Mouse (Mus musculus): Measurements from ENCODE around the gene Pou2f1. TPM values are rescaled to one million over a fixed set of nuclear protein-coding genes. Genes with fewer than 3 reads are reported as not detected.

Pou2f1 gene
- total RNA-seq, 2 experiments from 2014 or later, result 12.0 to 16.6 TPM

GRCm38 (mm10) chr1:165908806-165909205 lies 93.7 kb downstream of the Pou2f1 start:
- intact Hi-C loops (cut with DNase I), result no loop called here
- no peak for DNase-seq

DNA sequence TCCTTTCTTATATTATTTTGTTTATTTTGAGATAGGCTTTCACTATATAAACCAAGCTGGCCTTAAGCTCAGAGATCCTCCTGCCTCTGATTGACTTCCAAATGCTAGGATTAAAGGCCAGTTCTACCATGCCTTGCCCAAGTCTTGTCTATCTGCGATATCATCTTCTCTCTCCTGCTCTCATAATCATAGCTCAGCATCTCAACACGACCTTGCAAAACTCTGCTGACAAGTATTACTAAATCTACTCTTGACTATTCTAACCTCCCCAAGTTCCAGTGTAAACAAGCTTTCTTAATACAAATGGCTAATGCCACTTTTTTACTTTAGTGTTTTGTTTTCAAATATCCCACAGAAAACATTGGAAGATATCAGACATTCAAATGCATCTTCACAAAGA lies 94.3 kb downstream of the Pou2f1 start:
- DNase-seq, result no peak
- intact Hi-C loops (cut with DNase I), result no loop called here

GRCm38 (mm10) chr1:165903596-165903995 lies 98.9 kb downstream of the Pou2f1 start:
- intact Hi-C loops (cut with DNase I), result loop anchor here (5.0 kb wide), 1 partner anchor 249 kb away; no protein-coding TSS in a partner anchor
- DNase-seq, result no peak

DNA sequence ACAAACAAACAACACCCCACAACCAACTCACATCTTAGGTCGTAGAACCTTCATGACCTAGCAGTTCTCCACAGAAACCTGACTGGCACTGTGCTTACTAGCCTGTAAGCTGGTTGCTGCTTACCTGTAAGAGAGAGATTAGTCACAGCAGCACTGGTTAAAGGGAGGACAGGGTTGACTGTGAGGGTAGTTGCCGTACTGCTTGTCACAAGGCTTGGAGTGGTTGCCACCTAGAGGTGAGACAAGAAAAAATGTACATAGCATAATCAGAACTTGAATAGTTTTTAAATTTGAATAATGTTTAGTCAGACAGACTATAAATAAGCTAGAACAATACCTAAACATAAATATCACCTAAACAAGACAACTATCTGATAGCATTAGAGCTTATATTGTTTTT lies 110.8 kb downstream of the Pou2f1 start:
- DNase-seq, result no peak
- intact Hi-C loops (cut with DNase I), result loop anchor here (2.0 kb wide), 1 partner anchor 111 kb away; no protein-coding TSS in a partner anchor

DNA sequence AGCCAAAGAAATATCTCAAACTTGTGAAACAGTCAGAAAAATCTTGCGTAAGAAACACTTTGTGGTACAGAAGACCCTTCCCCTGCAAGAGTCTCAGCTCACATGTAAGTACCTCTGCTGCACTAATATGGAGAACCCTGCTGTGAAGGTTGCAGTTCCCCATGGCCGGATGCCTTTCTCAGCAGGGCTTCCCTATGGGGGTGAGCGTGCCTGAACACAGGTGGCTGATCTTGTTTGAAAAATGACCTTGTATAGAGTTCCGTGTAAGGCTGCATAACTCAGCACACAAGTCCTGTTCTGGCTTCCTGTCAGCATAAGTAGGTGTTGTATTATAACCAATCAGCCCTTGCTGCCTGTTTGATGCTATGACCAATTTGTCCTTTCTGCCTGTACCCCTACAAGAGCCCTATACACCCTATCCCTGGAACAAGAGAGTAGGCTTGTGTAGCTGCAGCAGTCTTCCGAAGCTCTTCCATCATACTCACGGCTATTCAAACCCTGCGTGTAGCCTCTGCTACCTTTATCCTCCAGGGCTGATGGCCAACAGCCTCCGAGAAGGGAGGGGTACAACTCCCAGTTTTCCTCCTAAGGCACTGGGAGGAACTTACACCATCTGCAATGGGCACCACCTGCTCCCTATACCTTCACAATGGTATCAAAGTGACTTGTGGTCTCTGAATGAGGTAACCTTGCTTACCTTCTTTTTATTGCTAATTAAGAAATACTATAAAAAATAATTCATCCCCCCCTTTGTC lies 120.2 kb downstream of the Pou2f1 start:
- intact Hi-C loops (cut with DNase I), result no loop called here

DNA sequence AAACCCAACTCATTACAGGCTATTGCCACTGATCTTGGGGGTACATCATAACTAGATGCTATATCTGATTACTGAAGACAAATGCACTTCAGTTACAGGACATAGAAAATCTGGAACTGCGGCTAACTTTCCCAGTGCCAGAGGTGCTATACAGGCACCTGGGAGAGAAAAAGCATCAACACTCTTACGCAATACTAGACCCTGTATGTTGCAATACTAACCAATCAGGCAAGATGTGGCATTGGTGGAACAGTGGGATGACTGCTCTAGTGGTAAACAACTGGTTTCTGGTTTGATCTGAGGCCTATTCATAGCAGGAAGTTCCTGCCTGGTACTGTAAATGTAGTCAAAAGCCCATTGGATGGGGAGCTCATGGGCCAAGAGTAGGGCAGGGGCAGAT lies 123.7 kb downstream of the Pou2f1 start:
- intact Hi-C loops (cut with DNase I), result loop anchor here (10.0 kb wide), 1 partner anchor 204 kb away; no protein-coding TSS in a partner anchor
- no peak for DNase-seq

More for the DNA sequence above, 120.2 kb downstream of the Pou2f1 start:
- DNase-seq, result no peak

- intact Hi-C loops (cut with DNase I), result loop anchor here (10.0 kb wide), 1 partner anchor 201 kb away; no protein-coding TSS in a partner anchor
Observed at GRCm38 (mm10) chr1:165875520-165876284, 126.8 kb downstream of the Pou2f1 start.

DNA sequence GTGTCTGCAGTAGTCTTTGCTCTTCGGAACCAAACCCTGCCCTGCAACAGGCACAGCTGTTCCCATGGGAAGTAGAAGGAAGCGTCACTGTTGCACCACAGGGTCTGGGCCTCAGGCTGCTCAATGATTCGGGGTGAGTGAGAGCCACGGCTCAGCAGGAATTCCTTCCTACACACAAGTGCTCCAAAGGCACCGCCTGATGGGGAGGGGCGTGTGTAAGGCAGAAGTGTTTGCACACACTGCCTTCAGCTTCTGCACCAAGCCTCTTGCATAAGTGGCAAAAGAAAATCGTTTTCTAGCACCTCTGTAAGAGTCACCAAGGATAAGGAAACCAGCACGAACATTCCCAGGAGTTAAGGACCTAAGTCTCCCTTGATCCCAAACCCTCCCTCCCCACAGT lies 127.8 kb downstream of the Pou2f1 start:
- DNase-seq, result no peak
- intact Hi-C loops (cut with DNase I), result loop anchor here (10.0 kb wide), 1 partner anchor 200 kb away; no protein-coding TSS in a partner anchor

More at GRCm38 (mm10) chr1:165875520-165876284, 126.8 kb downstream of the Pou2f1 start:
- DNase-seq, result no peak

- no peak for DNase-seq
- intact Hi-C loops (cut with DNase I), result no loop called here
Observed at GRCm38 (mm10) chr1:165868659-165869058, 133.8 kb downstream of the Pou2f1 start.

DNA sequence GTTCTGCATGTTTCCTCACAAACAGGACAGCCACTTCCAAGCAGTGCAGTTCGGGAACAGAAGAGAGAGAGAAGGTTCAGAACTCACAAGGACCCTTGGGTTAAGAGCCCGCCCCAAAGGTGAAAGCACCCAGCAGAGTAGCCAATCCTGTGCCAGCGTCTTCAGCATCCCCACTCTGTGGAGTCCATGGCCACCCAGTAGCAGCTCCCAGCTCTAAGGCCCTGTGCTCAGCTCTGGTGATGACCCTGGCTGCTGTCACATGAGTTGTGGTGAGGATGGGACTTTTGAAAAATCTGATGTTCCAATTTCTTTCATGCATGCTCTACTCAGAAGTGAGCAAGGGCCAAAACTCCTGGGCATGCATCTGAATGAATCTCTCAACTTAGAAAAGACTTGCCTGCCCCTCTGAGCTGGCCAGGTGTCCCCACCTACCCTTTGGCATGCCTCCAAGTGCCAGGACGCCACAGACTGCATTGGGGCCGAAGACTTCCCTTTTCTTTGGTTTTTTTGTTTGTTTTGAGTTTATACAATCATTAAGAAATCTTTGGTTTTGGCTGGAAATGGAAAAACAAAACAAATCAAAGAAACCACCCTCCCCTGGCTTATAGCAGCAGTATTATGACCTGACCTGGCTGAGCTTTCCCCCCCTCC lies 135.7 kb downstream of the Pou2f1 start:
- no peak for DNase-seq
- intact Hi-C loops (cut with DNase I), result no loop called here

GRCm38 (mm10) chr1:165864864-165865795 lies 137.3 kb downstream of the Pou2f1 start:
- DNase-seq, result no peak

DNA sequence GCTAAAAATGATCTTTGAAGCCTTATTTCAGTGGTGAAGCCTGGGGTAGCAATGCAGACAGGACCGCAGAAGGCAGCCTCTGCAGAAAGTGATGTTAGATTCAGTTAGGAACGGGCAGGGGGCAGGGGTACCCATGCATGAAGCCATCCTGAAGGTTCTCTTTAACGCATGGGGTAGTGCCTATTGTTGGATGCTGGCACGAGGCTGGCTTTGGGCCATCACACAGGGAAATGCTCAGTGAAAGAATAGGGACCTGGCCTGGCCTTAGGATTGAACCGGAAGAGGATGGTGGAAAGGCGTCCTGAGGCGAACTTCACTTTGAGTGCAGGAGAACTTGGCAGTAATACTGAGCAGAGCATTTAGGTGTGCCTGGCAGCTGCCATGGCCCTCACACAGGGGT lies 140.4 kb downstream of the Pou2f1 start:
- no peak for DNase-seq
- intact Hi-C loops (cut with DNase I), result no loop called here

More at GRCm38 (mm10) chr1:165864864-165865795, 137.3 kb downstream of the Pou2f1 start:
- intact Hi-C loops (cut with DNase I), result no loop called here

DNA sequence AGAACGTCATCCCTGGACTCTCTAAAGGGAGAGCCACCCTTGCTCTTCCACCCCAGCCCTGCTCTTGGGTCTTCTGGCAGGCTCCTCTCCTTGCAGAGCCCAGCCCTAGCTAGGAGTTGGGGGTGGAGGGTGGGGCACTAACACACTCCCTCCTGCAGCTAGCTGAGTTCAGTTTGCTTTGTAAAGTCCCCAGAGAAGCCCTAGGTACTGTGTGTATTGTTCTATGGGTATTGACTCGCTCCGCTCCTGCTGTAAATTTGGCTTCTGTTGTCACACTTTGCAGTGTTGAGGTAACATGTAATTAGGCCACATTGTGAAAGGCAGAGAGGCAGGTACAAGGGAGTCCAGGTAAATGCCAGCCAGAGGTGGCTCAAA lies 141.3 kb downstream of the Pou2f1 start:
- DNase-seq, result no peak
- intact Hi-C loops (cut with DNase I), result no loop called here

GRCm38 (mm10) chr1:165860373-165861234 lies 141.9 kb downstream of the Pou2f1 start:
- intact Hi-C loops (cut with DNase I), result no loop called here
- no peak for DNase-seq

DNA sequence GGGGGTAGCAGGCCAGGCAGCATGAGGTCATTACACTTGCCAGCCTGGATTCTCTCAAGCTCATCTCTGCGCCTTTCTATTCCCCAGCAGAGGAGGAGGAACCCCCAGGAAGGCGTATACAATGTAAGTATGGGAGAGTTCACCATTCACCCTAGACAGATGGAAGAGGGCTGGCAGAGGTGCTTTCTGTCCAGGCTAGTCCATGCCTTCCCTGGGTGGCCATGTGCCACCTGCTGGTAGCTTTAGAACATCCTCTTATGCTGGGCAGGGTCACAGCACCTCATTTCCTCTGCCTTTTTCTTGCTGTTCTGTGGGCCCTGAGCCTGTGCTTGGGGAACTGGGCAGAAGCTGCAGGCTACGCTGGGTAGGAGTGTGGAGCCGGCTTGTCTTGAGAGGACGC lies 144.1 kb downstream of the Pou2f1 start:
- no peak for DNase-seq
- intact Hi-C loops (cut with DNase I), result loop anchor here (1.0 kb wide), 1 partner anchor 78 kb away; no protein-coding TSS in a partner anchor

GRCm38 (mm10) chr1:165857279-165857678 lies 145.2 kb downstream of the Pou2f1 start:
- intact Hi-C loops (cut with DNase I), result no loop called here
- no peak for DNase-seq

DNA sequence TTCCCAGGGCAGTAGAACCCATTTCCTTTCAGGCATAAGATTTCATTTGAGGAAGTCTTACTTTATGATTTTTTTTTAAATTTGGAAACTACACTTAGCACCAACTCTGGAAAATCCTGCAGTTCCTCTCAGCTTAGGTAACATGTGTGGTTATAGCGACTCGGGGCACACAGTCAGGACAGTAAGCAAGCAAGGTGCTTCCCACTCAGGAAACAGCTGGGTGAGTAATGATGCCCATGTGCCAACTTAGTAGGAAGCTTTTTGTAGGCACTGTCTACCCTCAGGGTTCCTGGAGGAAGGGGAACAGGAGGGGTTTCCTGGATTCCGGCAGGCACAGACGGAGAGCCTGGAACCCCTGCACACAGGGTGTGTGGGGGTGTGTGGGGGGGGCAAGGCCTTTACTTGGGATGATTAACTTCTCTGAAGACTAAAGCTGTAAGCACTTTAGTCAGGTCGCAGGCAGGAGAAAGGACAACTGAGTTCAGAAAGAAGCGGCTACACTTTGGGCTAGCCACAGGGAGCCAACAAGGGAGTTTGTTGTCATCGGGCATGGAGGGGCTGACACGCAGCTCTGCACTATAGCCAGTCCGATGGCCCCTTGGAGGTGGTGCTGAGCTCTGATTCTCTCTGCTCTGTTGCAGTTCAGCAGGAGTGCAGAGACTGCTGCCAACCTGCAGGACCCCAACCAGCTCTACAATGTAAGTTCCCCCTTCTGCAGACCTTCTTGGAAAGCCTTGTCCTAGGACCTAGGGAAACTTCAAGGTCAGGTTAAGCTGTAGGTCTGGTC lies 146.5 kb downstream of the Pou2f1 start:
- DNase-seq, result no peak
- intact Hi-C loops (cut with DNase I), result no loop called here

All from heart, postnatal 10 days (tissue).